Mouse (Mus musculus): ENCODE measurements at regions not wholly inside any gene's neighbourhood (a gene's known extent, or its start where the extent isn't known, plus 50 kb on each side); places are given as distances from the start of the nearest gene placed in this dataset.

DNA sequence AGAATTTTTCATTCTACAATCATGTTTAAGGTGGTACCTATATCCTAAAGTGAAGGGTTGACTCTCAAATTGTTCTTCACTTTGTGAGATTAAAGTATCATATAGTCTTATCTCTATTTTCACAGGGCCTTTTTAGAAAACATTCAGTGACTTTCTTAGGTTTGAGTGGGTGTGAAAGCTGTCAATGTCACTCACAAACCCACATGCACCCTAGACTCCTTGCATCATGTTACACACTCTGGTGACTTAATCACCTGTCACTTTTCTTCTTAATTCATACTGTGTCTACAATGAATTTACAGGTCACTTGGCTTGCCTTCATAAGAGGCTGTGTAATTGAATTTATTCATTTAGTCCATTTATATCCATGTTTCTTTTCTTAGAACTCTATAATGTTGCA, 1026.8 kb upstream of the Alcam start:
- no peaks in the 10 kb centered on the region for H3K36me3 ChIP-seq (ENCODE audit: poor library complexity, severe bottlenecking)
- no peaks in the 10 kb centered on the region for H3K9me3 ChIP-seq (replicated peaks)
- no peaks in the 10 kb centered on the region for H3K27me3 ChIP-seq
- H3K4me3 ChIP-seq: no peak overlapping the region
- H3K4me1 ChIP-seq: no peaks in the 10 kb centered on the region
- H3K27ac ChIP-seq: no peak overlapping the region
- ATAC-seq: no peak
- no peak overlapping the region for H3K9ac ChIP-seq
- H3K4me2 ChIP-seq: no peak overlapping the region

DNA sequence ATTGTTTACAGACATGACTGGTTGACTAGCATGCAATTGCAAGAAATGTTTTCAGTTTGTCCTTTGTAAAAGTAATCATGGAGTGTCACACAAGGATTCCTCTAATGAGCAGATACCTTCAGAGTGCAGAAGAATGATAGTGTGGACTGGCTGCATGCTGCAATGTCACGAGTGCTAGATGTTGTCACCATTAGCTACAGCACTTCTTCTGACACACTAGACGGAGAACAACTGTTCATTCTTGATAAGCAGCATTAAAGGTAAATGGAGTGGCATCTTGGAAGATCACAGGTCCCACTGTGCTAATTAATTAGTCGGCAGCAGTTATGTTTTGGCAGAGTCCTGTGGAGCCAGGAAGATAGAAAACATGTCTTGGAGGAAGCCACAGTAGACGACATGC, 985.6 kb upstream of the Alcam start:
- no peaks in the 10 kb centered on the region for H3K9me3 ChIP-seq (replicated peaks)
- no peaks in the 10 kb centered on the region for H3K4me1 ChIP-seq
- H3K27ac ChIP-seq: no peak overlapping the region
- no peak for ATAC-seq
- H3K4me2 ChIP-seq: no peak overlapping the region
- H3K4me3 ChIP-seq: no peak overlapping the region
- no peaks in the 10 kb centered on the region for H3K27me3 ChIP-seq
- no peak overlapping the region for H3K9ac ChIP-seq
- WGBS: 50% methylated on average over 4 of the region's 4 CpGs
- H3K36me3 ChIP-seq (ENCODE audit: poor library complexity, severe bottlenecking): no peaks in the 10 kb centered on the region

DNA sequence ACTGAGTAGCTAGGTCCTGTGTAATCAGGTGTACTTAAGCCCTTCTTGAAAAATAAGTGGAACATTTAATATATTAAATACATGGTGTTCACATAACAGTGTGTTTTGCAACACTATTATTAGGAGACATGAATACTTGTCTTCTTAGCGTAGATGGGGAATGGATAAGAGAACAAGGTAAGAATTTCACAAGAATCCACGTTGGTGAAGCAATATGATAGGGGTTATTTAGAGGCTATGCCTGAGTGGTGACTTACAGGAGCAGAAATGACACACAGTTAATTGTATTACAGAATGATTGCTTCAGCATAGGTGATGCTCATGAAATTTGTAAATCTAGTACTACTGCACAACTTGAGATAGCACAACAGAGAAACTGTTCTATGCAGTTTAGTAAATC, 964.5 kb upstream of the Alcam start:
- no peak for ATAC-seq
- H3K27me3 ChIP-seq: no peaks in the 10 kb centered on the region
- no peak overlapping the region for H3K9ac ChIP-seq
- no peaks in the 10 kb centered on the region for H3K9me3 ChIP-seq (replicated peaks)
- no peak overlapping the region for H3K4me3 ChIP-seq
- H3K36me3 ChIP-seq (ENCODE audit: poor library complexity, severe bottlenecking): no peaks in the 10 kb centered on the region
- no peaks in the 10 kb centered on the region for H3K4me1 ChIP-seq
- WGBS: 69% methylated on average over 2 of the region's 2 CpGs
- no peak overlapping the region for H3K27ac ChIP-seq
- no peak overlapping the region for H3K4me2 ChIP-seq

DNA sequence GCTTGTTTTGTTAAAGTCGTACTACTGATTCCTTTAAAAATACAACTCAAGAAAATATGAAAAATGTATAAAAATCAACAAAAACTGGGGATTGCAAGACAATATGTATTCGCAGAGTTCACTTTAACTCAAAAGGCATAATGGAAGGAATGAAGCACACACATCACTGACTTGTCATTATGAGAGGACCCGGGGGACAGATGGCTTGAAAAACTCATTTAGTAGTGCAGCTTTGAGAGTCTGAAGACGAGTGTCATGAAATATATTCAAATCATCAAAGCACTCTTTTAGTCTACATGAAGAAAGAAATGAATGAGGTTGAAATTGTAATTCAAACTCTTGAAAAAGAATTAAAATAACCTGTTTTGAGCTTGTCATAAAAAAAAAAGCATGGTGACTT, 931.3 kb upstream of the Alcam start:
- Histone ChIP-seq H3K4me3 (no peak overlapping the region), H3K27me3 (no peaks in the 10 kb centered on the region), H3K9ac (no peak overlapping the region), H3K27ac (no peak overlapping the region), H3K4me1 (no peaks in the 10 kb centered on the region), H3K9me3 (replicated peaks) (no peaks in the 10 kb centered on the region), H3K4me2 (no peak overlapping the region), H3K36me3 (ENCODE audit: poor library complexity, severe bottlenecking) (no peaks in the 10 kb centered on the region)
- no peak for ATAC-seq
- 76% methylated on average over 4 of the region's 4 CpGs for WGBS

DNA sequence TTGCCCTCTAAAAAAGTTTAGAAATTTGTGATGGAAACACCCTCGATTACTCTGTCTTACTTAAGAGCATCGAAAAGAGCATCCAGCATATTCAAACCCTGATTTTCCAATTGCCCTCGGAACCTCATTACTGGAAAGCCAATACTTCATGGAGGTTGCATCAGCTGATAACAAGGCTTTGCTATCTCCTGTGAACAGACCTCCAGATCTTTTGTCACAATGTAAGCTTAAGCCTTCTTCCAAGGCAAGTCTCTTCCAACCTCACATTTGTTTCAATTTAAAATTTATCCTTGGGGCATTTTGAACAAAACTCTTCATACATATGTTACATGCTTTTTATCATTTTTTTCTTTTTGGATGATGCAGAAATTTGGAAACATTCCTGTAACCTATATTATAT, 888.3 kb upstream of the Alcam start:
- Histone ChIP-seq H3K4me1 (no peaks in the 10 kb centered on the region), H3K36me3 (ENCODE audit: poor library complexity, severe bottlenecking) (no peaks in the 10 kb centered on the region), H3K27ac (no peak overlapping the region), H3K9ac (no peak overlapping the region), H3K4me3 (no peak overlapping the region), H3K9me3 (replicated peaks) (no peaks in the 10 kb centered on the region), H3K4me2 (no peak overlapping the region), H3K27me3 (no peaks in the 10 kb centered on the region)
- ATAC-seq: no peak
- WGBS: 94% methylated on average over 3 of the region's 3 CpGs

DNA sequence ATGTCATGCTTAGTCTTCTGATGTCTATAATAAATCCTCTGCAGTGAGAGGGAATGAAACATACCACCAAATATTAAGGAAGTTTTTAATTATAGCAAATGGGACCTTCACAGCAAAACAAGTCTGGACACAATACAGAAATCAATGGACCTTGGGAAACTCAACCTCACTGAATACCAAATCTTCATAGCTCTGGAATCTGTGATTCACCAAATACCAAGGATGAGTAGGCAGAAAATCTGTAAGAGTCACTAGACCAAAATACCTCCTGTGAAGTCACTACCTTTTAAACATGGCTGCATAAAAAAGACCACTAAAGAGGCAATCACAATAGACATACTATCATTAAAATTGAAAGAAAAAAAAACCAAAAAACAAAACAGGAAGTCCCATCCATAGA, 872.5 kb upstream of the Alcam start:
- Histone ChIP-seq H3K36me3 (ENCODE audit: poor library complexity, severe bottlenecking) (no peaks in the 10 kb centered on the region), H3K4me2 (no peak overlapping the region), H3K4me1 (no peaks in the 10 kb centered on the region), H3K9ac (no peak overlapping the region), H3K27me3 (no peaks in the 10 kb centered on the region), H3K9me3 (replicated peaks) (no peaks in the 10 kb centered on the region), H3K27ac (no peak overlapping the region), H3K4me3 (no peak overlapping the region)
- ATAC-seq: no peak

DNA sequence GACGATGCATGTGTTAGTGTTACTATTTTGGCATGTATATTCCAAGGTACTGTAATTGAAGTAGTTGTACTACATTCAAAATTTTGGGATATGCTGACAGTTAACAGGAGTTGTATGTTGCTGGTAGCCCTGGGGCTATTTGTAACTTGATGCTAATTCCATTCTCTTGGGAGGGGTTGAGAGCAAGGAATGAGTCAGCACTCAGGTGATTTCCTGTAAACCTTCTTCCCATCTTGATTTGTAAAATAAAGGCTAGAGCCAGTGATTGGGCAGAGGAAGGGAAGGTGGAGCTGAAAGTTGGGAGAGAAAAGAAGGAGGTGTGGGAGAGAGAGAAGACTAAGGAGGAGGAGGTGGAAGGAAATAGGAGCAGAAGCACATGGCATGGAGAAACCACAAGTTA, 838.2 kb upstream of the Alcam start:
- no peak for ATAC-seq
- H3K4me2 ChIP-seq: no peak overlapping the region

DNA sequence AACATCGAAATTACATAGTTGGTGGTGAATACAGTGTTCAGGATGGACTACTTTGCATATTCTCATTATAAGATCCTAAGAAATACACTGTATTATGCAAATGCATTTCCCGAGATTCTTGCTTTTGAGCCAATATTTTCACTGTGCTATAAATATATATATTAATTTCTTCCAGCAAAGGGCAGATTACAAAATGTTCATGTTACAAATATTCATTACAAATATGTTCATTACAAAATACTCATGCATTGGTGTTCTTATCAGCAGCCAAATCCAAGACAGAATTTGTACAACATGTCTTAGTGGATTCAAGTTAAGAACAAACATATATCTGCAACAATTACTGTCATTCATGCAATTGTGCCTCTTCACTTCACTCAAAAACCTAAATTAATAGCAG, 828.1 kb upstream of the Alcam start:
- no peak for ATAC-seq
- no peaks in the 10 kb centered on the region for H3K36me3 ChIP-seq (ENCODE audit: poor library complexity, severe bottlenecking)
- no peaks in the 10 kb centered on the region for H3K9me3 ChIP-seq (replicated peaks)
- WGBS: 82% methylated on average over 2 of the region's 2 CpGs
- H3K27ac ChIP-seq: no peak overlapping the region
- H3K4me1 ChIP-seq: no peaks in the 10 kb centered on the region
- H3K4me2 ChIP-seq: no peak overlapping the region
- no peak overlapping the region for H3K9ac ChIP-seq
- H3K4me3 ChIP-seq: no peak overlapping the region
- H3K27me3 ChIP-seq: no peaks in the 10 kb centered on the region

More for the DNA sequence above, 838.2 kb upstream of the Alcam start:
- H3K27me3 ChIP-seq: no peaks in the 10 kb centered on the region
- no peak overlapping the region for H3K27ac ChIP-seq
- H3K36me3 ChIP-seq (ENCODE audit: poor library complexity, severe bottlenecking): no peaks in the 10 kb centered on the region
- no peak overlapping the region for H3K4me3 ChIP-seq
- no peaks in the 10 kb centered on the region for H3K9me3 ChIP-seq (replicated peaks)
- no peak overlapping the region for H3K9ac ChIP-seq
- H3K4me1 ChIP-seq: no peaks in the 10 kb centered on the region
- WGBS: 89% methylated on average over 1 of the region's 1 CpGs

DNA sequence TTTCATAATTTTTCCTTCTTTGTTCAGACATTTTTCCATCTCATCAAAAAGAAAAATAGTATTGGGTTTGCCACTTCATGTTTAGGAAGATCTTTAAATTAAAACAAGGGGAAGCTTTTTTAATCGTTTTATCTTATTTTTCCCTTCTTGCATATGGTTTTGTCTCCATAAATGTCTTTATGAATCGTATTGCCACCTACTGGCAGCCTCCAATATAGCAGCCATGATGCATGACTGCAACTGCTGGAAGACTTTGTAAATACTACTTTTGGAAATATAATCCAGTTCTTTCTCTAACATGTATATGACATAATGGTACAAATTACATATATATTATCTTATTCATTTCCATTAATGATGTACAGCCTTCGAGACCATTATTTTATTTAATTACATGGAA, 812.2 kb upstream of the Alcam start:
- Histone ChIP-seq H3K36me3 (ENCODE audit: poor library complexity, severe bottlenecking) (no peaks in the 10 kb centered on the region), H3K27me3 (no peaks in the 10 kb centered on the region), H3K4me2 (no peak overlapping the region), H3K4me3 (no peak overlapping the region), H3K9me3 (replicated peaks) (no peaks in the 10 kb centered on the region), H3K27ac (no peak overlapping the region), H3K4me1 (no peaks in the 10 kb centered on the region), H3K9ac (no peak overlapping the region)
- WGBS: 26% methylated on average over 3 of the region's 3 CpGs
- ATAC-seq: no peak

DNA sequence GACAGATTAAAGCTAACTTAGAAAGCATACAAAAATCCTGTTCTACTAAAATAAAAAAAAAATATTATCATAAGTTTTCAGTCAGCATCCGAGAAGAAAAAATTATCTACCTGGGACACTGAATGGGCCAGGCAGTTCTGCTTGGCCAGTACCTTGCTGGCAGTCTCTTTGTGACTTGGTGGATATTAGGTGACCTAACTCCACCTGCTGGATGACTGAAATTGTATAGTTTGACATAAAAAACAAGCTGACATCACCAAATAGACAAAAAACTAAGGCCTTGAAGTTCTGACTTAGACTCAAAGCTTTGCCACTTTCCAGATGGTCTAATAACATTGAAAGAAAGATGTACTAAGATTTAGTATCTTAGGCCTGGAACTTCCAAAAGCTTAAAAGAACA, 791.5 kb upstream of the Alcam start:
- WGBS: 81% methylated on average over 1 of the region's 1 CpGs
- Histone ChIP-seq H3K4me2 (no peak overlapping the region), H3K27ac (no peak overlapping the region), H3K36me3 (ENCODE audit: poor library complexity, severe bottlenecking) (no peaks in the 10 kb centered on the region), H3K9ac (no peak overlapping the region), H3K4me3 (no peak overlapping the region), H3K27me3 (no peaks in the 10 kb centered on the region), H3K9me3 (replicated peaks) (no peaks in the 10 kb centered on the region), H3K4me1 (no peaks in the 10 kb centered on the region)
- no peak for ATAC-seq

DNA sequence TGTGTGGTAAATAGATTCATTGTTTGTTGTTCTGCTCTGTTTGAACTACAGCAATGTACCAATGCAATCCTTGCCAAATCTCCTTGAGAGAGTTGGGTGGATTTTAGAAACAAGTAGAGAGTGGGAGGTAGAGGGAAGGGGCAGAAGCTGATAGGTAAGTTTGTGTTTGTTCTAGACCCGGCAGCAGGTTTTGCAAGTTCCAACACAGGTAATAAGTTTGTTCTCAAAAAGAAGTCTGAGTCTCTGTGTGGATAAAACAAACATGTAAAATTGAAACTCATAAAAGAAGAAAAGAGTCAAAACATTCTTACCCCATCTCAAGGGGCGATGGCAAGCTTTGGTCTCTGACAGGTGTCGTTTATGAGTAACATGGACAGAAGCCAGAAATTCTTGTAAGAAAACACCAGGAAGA, 788.3 kb upstream of the Alcam start:
- Histone ChIP-seq H3K36me3 (ENCODE audit: poor library complexity, severe bottlenecking) (no peaks in the 10 kb centered on the region), H3K9me3 (replicated peaks) (no peaks in the 10 kb centered on the region), H3K4me3 (no peak overlapping the region), H3K27ac (no peak overlapping the region), H3K4me2 (no peak overlapping the region), H3K27me3 (no peaks in the 10 kb centered on the region), H3K9ac (no peak overlapping the region), H3K4me1 (no peaks in the 10 kb centered on the region)
- 90% methylated on average over 3 of the region's 3 CpGs for WGBS
- no peak for ATAC-seq

DNA sequence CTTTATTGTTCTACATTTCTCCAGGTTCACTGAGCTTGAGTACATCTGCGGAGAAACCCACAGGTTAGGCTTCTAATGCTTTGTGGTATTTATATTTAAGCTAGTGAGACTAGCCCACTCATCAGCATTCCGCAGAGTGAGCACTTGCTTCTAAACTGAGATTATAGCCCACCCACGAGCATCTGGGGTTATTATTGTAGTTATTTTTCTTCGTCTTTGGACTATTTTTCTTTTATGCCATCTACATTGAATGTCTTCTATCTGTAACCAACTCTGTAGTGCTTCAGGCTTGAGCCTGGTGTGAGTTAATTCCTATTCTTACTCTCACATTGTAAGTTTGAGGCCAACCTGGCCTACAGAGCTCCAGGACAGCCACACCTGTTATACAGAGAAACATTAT, 765.0 kb upstream of the Alcam start:
- Histone ChIP-seq H3K27ac (no peak overlapping the region), H3K4me1 (no peaks in the 10 kb centered on the region), H3K27me3 (no peaks in the 10 kb centered on the region), H3K36me3 (ENCODE audit: poor library complexity, severe bottlenecking) (no peaks in the 10 kb centered on the region), H3K9me3 (replicated peaks) (no peaks in the 10 kb centered on the region), H3K4me3 (no peak overlapping the region), H3K4me2 (no peak overlapping the region), H3K9ac (no peak overlapping the region)
- ATAC-seq: no peak
- 83% methylated on average over 4 of the region's 4 CpGs for WGBS

DNA sequence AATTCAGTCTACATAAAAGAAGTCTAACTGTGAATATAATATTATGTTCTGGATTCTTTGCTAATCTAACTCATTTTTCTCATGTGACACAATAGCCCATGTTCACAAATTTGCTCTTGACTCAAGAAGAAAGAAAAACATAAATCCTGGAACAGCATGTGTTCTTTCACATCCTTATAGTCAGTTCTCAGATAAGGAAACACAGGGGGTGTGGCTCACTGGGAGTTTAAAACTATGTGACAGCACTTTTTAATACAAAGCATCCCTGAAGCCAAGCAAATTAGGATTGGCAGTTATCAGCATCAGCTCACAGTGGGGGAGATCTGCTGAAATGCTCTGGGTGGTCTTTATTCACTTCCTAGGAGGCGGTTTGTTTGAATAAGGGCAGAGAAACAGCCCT, 747.6 kb upstream of the Alcam start:
- H3K27me3 ChIP-seq: no peaks in the 10 kb centered on the region
- no peak overlapping the region for H3K9ac ChIP-seq
- no peak overlapping the region for H3K4me2 ChIP-seq
- H3K9me3 ChIP-seq (replicated peaks): no peaks in the 10 kb centered on the region
- H3K4me1 ChIP-seq: no peaks in the 10 kb centered on the region
- ATAC-seq: no peak
- H3K36me3 ChIP-seq (ENCODE audit: poor library complexity, severe bottlenecking): no peaks in the 10 kb centered on the region
- WGBS: 29% methylated on average over 1 of the region's 1 CpGs
- no peak overlapping the region for H3K27ac ChIP-seq
- H3K4me3 ChIP-seq: no peak overlapping the region

DNA sequence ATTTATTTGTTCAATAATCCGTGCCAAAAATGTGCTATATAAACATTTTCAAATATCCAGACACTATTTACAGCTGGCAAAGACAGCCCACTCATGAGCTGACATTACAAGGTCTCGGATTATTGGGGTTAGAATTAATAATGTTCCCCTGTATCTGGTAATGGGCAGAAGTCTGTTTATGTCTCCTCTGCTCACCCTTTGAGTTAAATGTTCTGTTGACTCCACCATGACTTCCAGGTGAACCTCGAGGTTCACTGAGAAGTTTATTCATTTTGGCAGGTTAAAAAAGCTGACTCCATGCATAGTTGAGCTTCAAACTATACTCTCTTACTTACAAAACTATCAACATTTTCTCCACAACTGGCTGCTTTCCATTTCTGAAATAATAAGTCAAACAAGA, 732.6 kb upstream of the Alcam start:
- H3K4me1 ChIP-seq: no peaks in the 10 kb centered on the region
- no peak overlapping the region for H3K9ac ChIP-seq
- no peaks in the 10 kb centered on the region for H3K9me3 ChIP-seq (replicated peaks)
- ATAC-seq: no peak
- WGBS: 64% methylated on average over 3 of the region's 3 CpGs
- H3K27me3 ChIP-seq: no peaks in the 10 kb centered on the region
- no peak overlapping the region for H3K4me2 ChIP-seq
- no peak overlapping the region for H3K27ac ChIP-seq
- no peaks in the 10 kb centered on the region for H3K36me3 ChIP-seq (ENCODE audit: poor library complexity, severe bottlenecking)
- H3K4me3 ChIP-seq: no peak overlapping the region

Measured in forebrain, embryonic 13.5 days (tissue).